25 mouse cellular contexts compared by ENCODE assay signal in genomic region chr4:103056909-103057308, GRCm38 (mm10). TPM values are rescaled to one million over a fixed set of nuclear protein-coding genes. Genes with fewer than 3 reads are reported as not detected.
"Had no signal": no experiment of that assay in that cellular context is flagged by ENCODE, and none has a peak within 500 bp of the region (broad histone marks: within the 10 kb centered on the region; RNA-seq: fewer than 3 reads in every experiment).

No protein-coding gene starts in this region.

- H3K4me1 ChIP-seq: liver, embryonic 12.5 days; midbrain, embryonic 10.5 days; midbrain, embryonic 13.5 days; neural tube, embryonic 13.5 days; neural tube, embryonic 15.5 days; stomach, embryonic 15.5 days had no signal

- H3K4me2 ChIP-seq: liver, embryonic 12.5 days; lung, embryonic 14.5 days; midbrain, embryonic 13.5 days; neural tube, embryonic 13.5 days; neural tube, embryonic 15.5 days; stomach, embryonic 15.5 days had no signal

- H3K27ac ChIP-seq: liver, embryonic 12.5 days; liver, embryonic 14.5 days; midbrain, embryonic 10.5 days; midbrain, embryonic 13.5 days; neural tube, embryonic 13.5 days; neural tube, embryonic 15.5 days; stomach, embryonic 15.5 days; stomach, postnatal 0 days had no signal

- H3K4me3 ChIP-seq: liver, embryonic 12.5 days; midbrain, embryonic 10.5 days; midbrain, embryonic 13.5 days; myocyte; neural tube, embryonic 13.5 days; neural tube, embryonic 15.5 days; stomach, embryonic 15.5 days had no signal

- H3K36me3 ChIP-seq: liver, embryonic 12.5 days; neural tube, embryonic 15.5 days; stomach, embryonic 15.5 days had no signal

- ATAC-seq: liver, embryonic 12.5 days; midbrain, embryonic 13.5 days; midbrain, embryonic 16.5 days had no signal

- H3K9me3 ChIP-seq: liver, embryonic 12.5 days; midbrain, embryonic 13.5 days; neural tube, embryonic 13.5 days; neural tube, embryonic 15.5 days; stomach, embryonic 15.5 days had no signal

- H3K27me3 ChIP-seq: liver, embryonic 12.5 days; midbrain, embryonic 13.5 days; neural tube, embryonic 13.5 days; neural tube, embryonic 15.5 days; stomach, embryonic 15.5 days had no signal

- DNase-seq: lung, adult 18-20 months; lung, embryonic 14.5 days; lung, postnatal 10 days; lung, postnatal 4 days; retina, postnatal 1 day; right cerebral cortex, postnatal 25 days; right cerebral cortex, postnatal 4 days; spleen, adult 18-20 months; thymus, adult 18-20 months; thymus, postnatal 14 days; thymus, postnatal 36 days had no signal

- H3K9ac ChIP-seq: liver, embryonic 12.5 days; liver, embryonic 14.5 days; lung, embryonic 14.5 days; midbrain, embryonic 13.5 days; neural tube, embryonic 13.5 days; neural tube, embryonic 15.5 days; stomach, embryonic 15.5 days had no signal

RNA-seq across cellular contexts. Expression of gene Insl5, which starts 30.3 kb away (rescaled TPM):
- polyA plus RNA-seq: liver, embryonic 12.5 days; liver, embryonic 14.5 days; liver, embryonic 16.5 days; lung, embryonic 14.5 days; lung, embryonic 16.5 days; myocyte; neural tube, embryonic 11.5 days; small intestine, adult 2 months; stomach, embryonic 15.5 days; stomach, postnatal 0 days had no signal
